Mouse (Mus musculus) ovary, postnatal 36 days (tissue): ENCODE measurements at regions not wholly inside any gene's neighbourhood (a gene's known extent, or its start where the extent isn't known, plus 50 kb on each side); places are given as distances from the start of the nearest gene placed in this dataset.

Experiments
- DNase-seq: peaks from one replicate; pipeline ENCODE4 v3.0.0; 2022; ENCODE audit warnings: low spot score, mixed read lengths

GRCm38 (mm10) chrX:56276348-56276747, 63.7 kb upstream of the Gm773 start:
- DNase-seq, result peak; percentile 12

- peak; percentile 15 for DNase-seq
Observed at GRCm38 (mm10) chrX:56274170-56274569, 61.5 kb upstream of the Gm773 start.

- DNase-seq, result no peak
Observed at GRCm38 (mm10) chrX:56269706-56270105, 57.0 kb upstream of the Gm773 start.
